Mouse (Mus musculus) cerebellum, adult 2 months (tissue): ENCODE measurements around the gene Tmco3.

Experiments used
- CTCF ChIP-seq: fragments of 200-500 bp; IDR thresholded peaks from 2 replicates; pipeline ENCODE4 v1.5.1; 2011; ENCODE audit warnings: low read depth, mild to moderate bottlenecking, control low read depth, low read length, moderate library complexity, borderline replicate concordance; ENCODE audit not compliant: insufficient read depth
- POLR2A ChIP-seq: fragments of 200-500 bp; IDR thresholded peaks from 2 replicates; pipeline ENCODE4 v1.6.1; 2011; ENCODE audit warnings: low read length, control low read depth, borderline replicate concordance; ENCODE audit not compliant: insufficient read depth

DNA sequence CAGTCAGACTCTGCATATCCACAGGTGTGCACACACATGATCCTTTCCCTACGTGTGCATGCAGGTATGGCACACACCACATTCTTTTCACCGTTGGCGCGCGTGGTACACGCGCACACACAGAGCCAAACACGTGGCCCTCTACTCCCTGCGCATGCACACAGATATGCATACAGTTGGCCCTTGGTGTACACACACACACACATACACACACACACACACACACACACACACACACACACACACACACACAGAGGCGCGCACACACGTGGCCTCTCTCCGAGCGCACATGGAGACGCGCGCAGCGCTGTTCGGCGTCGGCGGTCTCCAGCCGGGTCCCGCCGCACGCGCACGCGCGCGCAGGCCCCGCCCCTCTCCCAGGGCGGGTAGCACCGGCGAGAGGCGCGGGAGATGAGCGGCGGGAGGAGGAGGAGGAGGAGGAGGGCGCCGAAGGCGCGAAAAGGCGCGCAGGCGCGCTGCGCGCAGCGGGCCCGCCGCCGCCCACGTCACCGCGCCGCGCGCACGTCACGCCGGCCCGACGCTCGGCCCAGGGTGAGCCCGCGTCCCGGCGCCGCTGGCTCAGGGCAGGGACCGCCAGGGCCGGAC is 50.4 kb downstream of the Tmco3 start, which contains the start of gene Tfdp1:
- TF ChIP-seq CTCF, result no peak
- TF ChIP-seq POLR2A, result peak; percentile 31; the same call in 1 of the 2 replicates
